Mouse (Mus musculus) limb, embryonic 14.5 days (tissue): ENCODE data around the gene Krt35. TPM values are rescaled to one million over a fixed set of nuclear protein-coding genes. Genes with fewer than 3 reads are reported as not detected.
A peak's percentile ranks its signal among the peaks of the same experiment; 100 is the strongest.

Source experiments
- ATAC-seq: fragments of 200-750 bp; cut with Nextera tagmentation; 2 replicates; pipeline ENCODE4 v1.8.0; 2017; ENCODE audit warnings: low read depth, moderate number of reproducible peaks, moderate TSS enrichment; ENCODE audit not compliant: low FRiP score
- DNase-seq: peaks from one replicate; pipeline ENCODE4 v3.0.0-alpha.2; 2015; ENCODE audit warnings: low spot score
- H3K27ac ChIP-seq: fragments of 300-500 bp; sonication (generic); replicated peaks from 2 replicates; pipeline ENCODE4 v1.5.1; 2014; ENCODE audit warnings: low read depth, mild to moderate bottlenecking, low read length, moderate library complexity, mixed read lengths
- H3K27me3 ChIP-seq: fragments of 300-500 bp; sonication (generic); 2 replicates; pipeline ENCODE4 v1.6.1; 2014; ENCODE audit warnings: low read length, mixed read lengths; ENCODE audit not compliant: control insufficient read depth, insufficient read depth
- H3K36me3 ChIP-seq: fragments of 300-500 bp; sonication (generic); 2 replicates; pipeline ENCODE4 v1.6.1; 2014; ENCODE audit warnings: mild to moderate bottlenecking, low read length, moderate library complexity, mixed read lengths; ENCODE audit not compliant: control insufficient read depth, insufficient read depth
- H3K4me1 ChIP-seq: fragments of 300-500 bp; sonication (generic); 2 replicates; pipeline ENCODE4 v1.6.1; 2014; ENCODE audit warnings: antibody characterized with exemption, low read length, mixed read lengths; ENCODE audit not compliant: control insufficient read depth, insufficient read depth
- H3K4me2 ChIP-seq: fragments of 300-500 bp; sonication (generic); replicated peaks from 2 replicates; pipeline ENCODE4 v1.6.1; 2014; ENCODE audit warnings: low read depth, mild to moderate bottlenecking, low read length, moderate library complexity; ENCODE audit not compliant: severe bottlenecking
- H3K4me3 ChIP-seq: fragments of 300-500 bp; sonication (generic); replicated peaks from 2 replicates; pipeline ENCODE4 v1.5.1; 2014; ENCODE audit warnings: low read length
- H3K9ac ChIP-seq: fragments of 300-500 bp; sonication (generic); 2 replicates; pipeline ENCODE4 v1.6.1; 2014; ENCODE audit warnings: mild to moderate bottlenecking, low read depth, low read length, moderate library complexity; ENCODE audit not compliant: severe bottlenecking
- H3K9me3 ChIP-seq: fragments of 300-500 bp; sonication (generic); 2 replicates; pipeline ENCODE4 v1.6.1; 2016; ENCODE audit warnings: low read length; ENCODE audit not compliant: control insufficient read depth
- POLR2A ChIP-seq: fragments of 200-500 bp; IDR thresholded peaks from 2 replicates; pipeline ENCODE4 v1.8.0; 2012; ENCODE audit warnings: inconsistent platforms, mild to moderate bottlenecking, moderate library complexity, borderline replicate concordance; ENCODE audit not compliant: insufficient read depth, insufficient read length; ENCODE audit errors: extremely low read depth
- WGBS: fragments of 180-500 bp; shearing (Covaris S2); extraction: QIAGEN DNeasy Blood & Tissue Kit; methylation state at CpG from one replicate; pipeline ENCODE4 v1.1.7; 2014; 5-methylcytosine and 5-hydroxymethylcytosine counted together
- polyA plus RNA-seq, 2 experiments: library from polyadenylated mRNA; depleted of rRNA in 1 of 2; stranded (reverse) in 1 of 2; unstranded in 1 of 2; fragments of >200 nt; fragmentation: Nextera tagmentation in 1 of 2; extraction: Ambion mirVana in 1 of 2; gene quantifications; 2 replicates each; pipeline versions ENCODE4 v1.2.1 to v1.2.3; 2012 to 2014

The Krt35 gene
- polyA plus RNA-seq, 2 experiments, result 2.9 to 7.0 TPM

GRCm38 (mm10) chr11:100137693-100138092 lies 41.7 kb upstream of the Krt35 start:
- WGBS, result 36% methylated on average over 5 of the region's 5 CpGs

GRCm38 (mm10) chr11:100136559-100136958 lies 40.5 kb upstream of the Krt35 start:
- TF ChIP-seq POLR2A, result no peak
- H3K27me3 ChIP-seq, result no peaks in the 10 kb centered on the region
- H3K4me1 ChIP-seq, result 0 out of 2 replicates have a peak, but pooled peaks cover 2% of the 10 kb centered on the region
- H3K9ac ChIP-seq, result no peak overlapping the region
- peak; percentile 43 for DNase-seq
- 24% methylated on average over 5 of the region's 5 CpGs for WGBS
- no peaks in the 10 kb centered on the region for H3K36me3 ChIP-seq
- no peak for ATAC-seq
- H3K4me2 ChIP-seq, result no peak overlapping the region
- H3K9me3 ChIP-seq, result no peaks in the 10 kb centered on the region
- H3K27ac ChIP-seq, result no peak overlapping the region
- H3K4me3 ChIP-seq, result no peak overlapping the region

More at GRCm38 (mm10) chr11:100137693-100138092, 41.7 kb upstream of the Krt35 start:
- Histone ChIP-seq H3K4me3 (no peak overlapping the region), H3K4me2 (no peak overlapping the region), H3K27ac (no peak overlapping the region), H3K9me3 (no peaks in the 10 kb centered on the region), H3K27me3 (no peaks in the 10 kb centered on the region), H3K9ac (no peak overlapping the region), H3K36me3 (no peaks in the 10 kb centered on the region), H3K4me1 (0 out of 2 replicates have a peak, but pooled peaks cover 2% of the 10 kb centered on the region)
- ATAC-seq (no peak), DNase-seq (no peak)
- TF ChIP-seq POLR2A, result no peak

- Histone ChIP-seq H3K27me3 (no peaks in the 10 kb centered on the region), H3K9me3 (no peaks in the 10 kb centered on the region), H3K4me3 (peak within 1 kb of the TSS; percentile 4; the same call in 1 of the 2 replicates), H3K36me3 (no peaks in the 10 kb centered on the region), H3K27ac (no peak within 1 kb of the TSS), H3K4me2 (0 out of 2 replicates have a peak within 1 kb of the TSS, but pooled peaks have one; percentile 20), H3K4me1 (0 out of 2 replicates have a peak, but pooled peaks cover 2% of the 10 kb centered on the region), H3K9ac (no peak within 1 kb of the TSS)
- DNase-seq (no peak), ATAC-seq (no peak)
- WGBS, result 35% methylated on average over 7 of the region's 7 CpGs
- TF ChIP-seq POLR2A, result peak; percentile 45; the same call in 1 of the 2 replicates
Observed at GRCm38 (mm10) chr11:100135731-100136130, 39.7 kb upstream of the Krt35 start, which contains the start of gene Krt15. TSS of gene Krt15 (minus strand) at chr11:100135928.

- Histone ChIP-seq H3K9ac (no peak overlapping the region), H3K4me2 (no peak overlapping the region), H3K9me3 (no peaks in the 10 kb centered on the region), H3K4me1 (no peaks in the 10 kb centered on the region), H3K27me3 (no peaks in the 10 kb centered on the region), H3K4me3 (no peak overlapping the region), H3K27ac (no peak overlapping the region), H3K36me3 (no peaks in the 10 kb centered on the region)
- no peak for DNase-seq
- WGBS, result 64% methylated on average over 7 of the region's 7 CpGs
- TF ChIP-seq POLR2A, result no peak
- no peak for ATAC-seq
Observed at GRCm38 (mm10) chr11:100124901-100125300, 28.9 kb upstream of the Krt35 start.

GRCm38 (mm10) chr11:100121466-100121865 lies 25.4 kb upstream of the Krt35 start, which contains the start of gene Krt13:
TSS of gene Krt13 (minus strand) at chr11:100121566.
- Histone ChIP-seq H3K4me2 (no peak within 1 kb of the TSS), H3K4me3 (no peak within 1 kb of the TSS), H3K27ac (no peak within 1 kb of the TSS), H3K4me1 (no peaks in the 10 kb centered on the region), H3K9me3 (no peaks in the 10 kb centered on the region), H3K27me3 (no peaks in the 10 kb centered on the region), H3K36me3 (no peaks in the 10 kb centered on the region), H3K9ac (no peak within 1 kb of the TSS)
- no peak for TF ChIP-seq POLR2A
- ATAC-seq (no peak), DNase-seq (no peak)
- 72% methylated on average over 3 of the region's 3 CpGs for WGBS
